Mouse (Mus musculus): ENCODE measurements at regions not wholly inside any gene's neighbourhood (a gene's known extent, or its start where the extent isn't known, plus 50 kb on each side); places are given as distances from the start of the nearest gene placed in this dataset.

- whole genome bisulfite sequencing: 44% methylated on average over 7 of the region's 7 CpGs
- H3K9me3 ChIP-seq: no peaks in the 10 kb centered on the region
- no peaks in the 10 kb centered on the region for H3K4me1 ChIP-seq
- no peaks in the 10 kb centered on the region for H3K27me3 ChIP-seq
- H3K4me2 ChIP-seq: no peak overlapping the region
- no peaks in the 10 kb centered on the region for H3K36me3 ChIP-seq
- no peak overlapping the region for H3K4me3 ChIP-seq
- H3K27ac ChIP-seq: no peak overlapping the region
- H3K9ac ChIP-seq: no peak overlapping the region
- no peak for ATAC-seq (ENCODE audit: insufficient number of reproducible peaks, low FRiP score, low TSS enrichment, low read depth)
Measured at GRCm38 (mm10) chr3:150236946-150237600, 1200.6 kb upstream of the Adgrl4 start.

DNA sequence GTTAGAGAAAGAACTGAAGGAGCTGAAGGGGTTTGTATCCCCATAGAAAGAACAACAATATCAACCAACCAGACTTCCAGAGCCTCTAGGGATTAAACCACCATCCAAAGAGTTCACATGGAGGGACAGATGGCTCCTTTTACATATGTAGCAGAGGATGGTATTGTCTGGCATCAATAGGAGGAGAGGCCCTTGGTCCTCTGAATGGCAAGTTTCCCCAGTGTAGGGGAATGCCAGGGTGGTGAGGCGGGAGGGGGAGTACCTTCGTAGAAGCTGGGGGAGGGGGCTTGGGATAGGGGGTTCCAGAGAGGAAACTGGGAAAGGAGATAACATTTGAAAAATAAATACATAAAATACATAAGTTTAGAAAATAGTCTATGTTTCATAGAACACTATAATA, 1162.6 kb upstream of the Adgrl4 start:
- 98% methylated on average over 2 of the region's 2 CpGs for WGBS
- Histone ChIP-seq H3K36me3 (no peaks in the 10 kb centered on the region), H3K4me1 (no peaks in the 10 kb centered on the region), H3K4me3 (no peak overlapping the region), H3K9me3 (no peaks in the 10 kb centered on the region), H3K27me3 (no peaks in the 10 kb centered on the region), H3K27ac (no peak overlapping the region), H3K9ac (no peak overlapping the region), H3K4me2 (no peak overlapping the region)
- no peak for ATAC-seq (ENCODE audit: insufficient number of reproducible peaks, low FRiP score, low TSS enrichment, low read depth)

- Histone ChIP-seq H3K4me1 (no peaks in the 10 kb centered on the region), H3K4me3 (no peak overlapping the region), H3K9ac (no peak overlapping the region), H3K4me2 (no peak overlapping the region), H3K27ac (no peak overlapping the region), H3K9me3 (no peaks in the 10 kb centered on the region), H3K27me3 (no peaks in the 10 kb centered on the region), H3K36me3 (no peaks in the 10 kb centered on the region)
- 47% methylated on average over 2 of the region's 2 CpGs for WGBS
- ATAC-seq (ENCODE audit: insufficient number of reproducible peaks, low FRiP score, low TSS enrichment, low read depth): no peak
Measured at GRCm38 (mm10) chr3:150296057-150296710, 1141.5 kb upstream of the Adgrl4 start.

DNA sequence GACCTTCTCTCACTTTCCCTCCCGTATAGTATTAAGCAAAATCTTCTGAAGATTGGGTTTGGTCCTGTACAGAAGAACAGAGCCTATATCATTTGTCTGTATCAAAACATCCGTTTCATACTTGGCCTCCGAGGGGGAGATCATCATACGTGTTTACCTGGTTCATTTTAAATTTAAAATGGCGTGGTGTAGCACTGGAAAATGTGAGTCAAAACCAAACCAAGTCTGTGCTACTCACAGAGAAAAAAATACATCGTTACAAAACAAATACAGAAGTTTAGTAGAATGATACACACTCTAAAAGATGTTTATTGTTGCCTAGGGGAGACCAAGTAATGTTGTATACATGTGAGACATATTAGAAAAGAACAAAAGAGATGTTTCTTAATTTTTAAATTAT, 1108.9 kb upstream of the Adgrl4 start:
- H3K4me2 ChIP-seq: no peak overlapping the region
- H3K27ac ChIP-seq: no peak overlapping the region
- no peak for ATAC-seq (ENCODE audit: insufficient number of reproducible peaks, low FRiP score, low TSS enrichment, low read depth)
- H3K27me3 ChIP-seq: no peaks in the 10 kb centered on the region
- no peak overlapping the region for H3K4me3 ChIP-seq
- H3K9me3 ChIP-seq: no peaks in the 10 kb centered on the region
- WGBS: 85% methylated on average over 6 of the region's 6 CpGs
- H3K4me1 ChIP-seq: no peaks in the 10 kb centered on the region
- H3K36me3 ChIP-seq: no peaks in the 10 kb centered on the region
- H3K9ac ChIP-seq: no peak overlapping the region

DNA sequence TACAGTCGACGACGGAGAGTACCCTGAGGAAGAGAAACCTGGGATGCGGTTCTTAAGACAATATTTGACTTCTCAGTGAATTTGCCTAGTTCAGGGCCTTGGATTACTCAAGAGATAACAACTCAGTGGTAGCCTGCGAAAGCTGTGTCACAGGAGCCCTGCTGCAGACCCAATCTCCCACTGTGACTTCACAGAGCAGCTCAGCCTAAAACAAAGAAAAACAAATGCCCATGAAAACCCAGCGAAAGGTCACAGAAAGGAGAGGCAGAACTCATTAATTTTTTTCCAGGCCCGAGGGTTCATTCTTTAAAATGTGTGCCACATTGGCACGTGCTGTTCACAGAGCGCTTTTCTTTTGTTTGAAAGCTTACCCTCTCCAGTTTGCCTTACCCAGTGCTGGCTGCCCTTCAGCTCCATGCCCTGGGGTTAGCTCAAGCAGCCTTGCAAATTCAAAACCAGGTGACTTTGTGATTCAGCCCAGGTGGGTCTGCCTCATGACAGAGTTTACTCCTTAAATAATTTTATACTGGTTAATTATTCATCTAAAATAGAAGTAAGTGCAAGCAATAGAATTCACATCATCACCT, 1085.5 kb upstream of the Adgrl4 start:
- H3K9ac ChIP-seq: no peak overlapping the region
- H3K27me3 ChIP-seq: no peaks in the 10 kb centered on the region
- no peaks in the 10 kb centered on the region for H3K9me3 ChIP-seq
- 52% methylated on average over 9 of the region's 9 CpGs for WGBS
- no peaks in the 10 kb centered on the region for H3K4me1 ChIP-seq
- no peak overlapping the region for H3K4me3 ChIP-seq
- H3K27ac ChIP-seq: no peak overlapping the region
- no peak overlapping the region for H3K4me2 ChIP-seq
- no peaks in the 10 kb centered on the region for H3K36me3 ChIP-seq
- no peak for ATAC-seq (ENCODE audit: insufficient number of reproducible peaks, low FRiP score, low TSS enrichment, low read depth)

DNA sequence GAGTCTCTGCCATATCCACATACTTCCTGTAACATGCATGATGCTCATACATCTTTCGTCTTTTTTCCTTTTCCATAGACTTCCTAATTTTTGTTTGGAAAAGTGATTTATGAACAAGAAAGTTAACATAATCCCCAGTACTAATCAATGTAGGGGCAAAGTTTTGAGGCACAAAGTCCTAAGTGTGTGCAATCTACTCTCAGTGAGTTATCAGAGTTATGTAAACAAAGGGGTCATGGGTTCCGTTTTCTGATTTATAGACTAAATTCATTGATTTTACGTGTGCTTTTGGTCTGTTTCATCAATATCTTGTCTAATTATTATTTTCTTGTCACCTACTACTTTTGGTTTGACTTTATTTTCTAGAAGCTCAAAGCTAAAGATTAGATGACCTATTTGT, 1071.9 kb upstream of the Adgrl4 start:
- H3K4me1 ChIP-seq: no peaks in the 10 kb centered on the region
- no peak overlapping the region for H3K9ac ChIP-seq
- 87% methylated on average over 3 of the region's 3 CpGs for WGBS
- no peaks in the 10 kb centered on the region for H3K36me3 ChIP-seq
- no peak overlapping the region for H3K4me2 ChIP-seq
- no peak overlapping the region for H3K4me3 ChIP-seq
- no peak for ATAC-seq (ENCODE audit: insufficient number of reproducible peaks, low FRiP score, low TSS enrichment, low read depth)
- no peaks in the 10 kb centered on the region for H3K27me3 ChIP-seq
- H3K9me3 ChIP-seq: no peaks in the 10 kb centered on the region
- no peak overlapping the region for H3K27ac ChIP-seq

- H3K9ac ChIP-seq: no peak overlapping the region
- 10% methylated on average over 1 of the region's 1 CpGs for WGBS
Measured at GRCm38 (mm10) chr3:150384996-150385627, 1052.6 kb upstream of the Adgrl4 start.

DNA sequence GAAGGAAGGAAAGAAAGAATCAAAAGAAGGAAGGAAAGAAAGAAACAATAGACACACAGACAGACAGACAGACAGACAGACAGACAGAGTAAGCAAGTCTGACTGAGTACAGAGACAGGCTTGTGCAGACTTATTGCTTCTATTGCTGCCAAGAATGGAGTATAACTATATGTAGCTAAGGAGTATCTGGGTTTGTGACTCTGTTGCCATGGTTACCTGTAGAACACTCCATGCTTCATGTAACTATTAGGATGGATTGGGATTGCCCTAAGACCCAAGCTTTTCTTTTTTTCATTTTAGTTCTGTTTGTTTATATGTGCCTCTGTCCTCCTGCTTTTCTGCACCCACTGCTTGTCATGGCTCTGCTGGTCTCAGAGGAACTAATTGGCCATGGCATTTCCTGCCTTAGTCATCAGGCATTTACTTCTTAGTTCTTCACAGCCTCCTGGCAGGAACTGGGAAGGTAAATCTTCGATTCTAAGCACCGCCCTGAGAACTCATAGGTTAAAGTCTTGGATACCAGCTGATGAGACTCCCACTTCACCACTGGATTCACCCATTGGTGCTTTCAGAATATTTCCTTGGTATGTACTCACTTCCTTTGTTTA, 1035.9 kb upstream of the Adgrl4 start:
- Histone ChIP-seq H3K4me3 (no peak overlapping the region), H3K4me1 (no peaks in the 10 kb centered on the region), H3K9ac (no peak overlapping the region), H3K36me3 (no peaks in the 10 kb centered on the region), H3K27ac (no peak overlapping the region), H3K9me3 (no peaks in the 10 kb centered on the region), H3K27me3 (no peaks in the 10 kb centered on the region), H3K4me2 (no peak overlapping the region)
- WGBS: 84% methylated on average over 2 of the region's 2 CpGs
- no peak for ATAC-seq (ENCODE audit: insufficient number of reproducible peaks, low FRiP score, low TSS enrichment, low read depth)

More at GRCm38 (mm10) chr3:150384996-150385627, 1052.6 kb upstream of the Adgrl4 start:
- no peak overlapping the region for H3K27ac ChIP-seq
- H3K9me3 ChIP-seq: no peaks in the 10 kb centered on the region
- H3K27me3 ChIP-seq: no peaks in the 10 kb centered on the region
- no peak overlapping the region for H3K4me2 ChIP-seq
- no peaks in the 10 kb centered on the region for H3K36me3 ChIP-seq
- H3K4me3 ChIP-seq: no peak overlapping the region
- no peaks in the 10 kb centered on the region for H3K4me1 ChIP-seq
- ATAC-seq (ENCODE audit: insufficient number of reproducible peaks, low FRiP score, low TSS enrichment, low read depth): no peak

DNA sequence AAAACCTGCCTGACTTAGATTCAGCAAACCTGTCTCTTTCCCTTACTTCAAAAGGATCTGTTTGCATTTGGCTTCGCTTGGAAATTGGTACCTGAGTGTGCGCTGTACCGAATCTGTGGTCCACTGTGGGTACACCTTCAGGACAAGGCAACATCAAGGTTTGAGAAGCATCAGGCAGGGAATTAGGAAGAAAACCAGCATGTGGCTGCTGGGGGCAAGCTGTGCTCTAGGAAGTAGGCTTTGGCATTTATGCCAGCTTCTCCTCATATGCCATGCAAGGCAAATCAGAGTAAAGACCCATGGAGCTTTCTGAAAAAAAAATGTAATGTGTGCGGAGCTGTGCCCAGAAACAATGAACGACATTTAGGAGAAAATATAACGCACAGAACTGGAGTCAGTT, 1031.6 kb upstream of the Adgrl4 start:
- Histone ChIP-seq H3K27ac (no peak overlapping the region), H3K36me3 (no peaks in the 10 kb centered on the region), H3K9ac (no peak overlapping the region), H3K4me2 (no peak overlapping the region), H3K9me3 (no peaks in the 10 kb centered on the region), H3K4me1 (no peaks in the 10 kb centered on the region), H3K4me3 (no peak overlapping the region), H3K27me3 (no peaks in the 10 kb centered on the region)
- no peak for ATAC-seq (ENCODE audit: insufficient number of reproducible peaks, low FRiP score, low TSS enrichment, low read depth)
- 82% methylated on average over 6 of the region's 6 CpGs for WGBS

DNA sequence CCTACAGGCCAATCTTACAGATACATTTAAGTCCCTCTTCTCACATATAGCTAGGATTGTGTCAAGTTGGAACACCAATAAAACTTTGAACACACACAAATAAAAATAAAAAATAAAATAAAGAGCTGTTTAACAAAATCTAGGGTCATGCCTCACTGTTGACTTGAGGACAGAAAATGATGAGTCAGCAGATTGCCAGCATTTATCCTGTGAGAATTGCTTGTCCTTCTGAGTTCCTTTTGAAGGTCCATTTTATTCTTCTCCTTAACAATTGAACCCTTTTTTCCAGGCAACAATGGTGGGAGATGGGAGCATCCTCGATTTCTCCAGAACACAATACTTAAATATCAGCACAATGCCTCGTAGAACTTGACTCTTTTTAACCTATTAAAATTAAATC, 1022.4 kb upstream of the Adgrl4 start:
- 87% methylated on average over 2 of the region's 2 CpGs for WGBS
- H3K27me3 ChIP-seq: no peaks in the 10 kb centered on the region
- no peak overlapping the region for H3K4me3 ChIP-seq
- H3K4me1 ChIP-seq: no peaks in the 10 kb centered on the region
- no peak for ATAC-seq (ENCODE audit: insufficient number of reproducible peaks, low FRiP score, low TSS enrichment, low read depth)
- no peaks in the 10 kb centered on the region for H3K36me3 ChIP-seq
- H3K9me3 ChIP-seq: no peaks in the 10 kb centered on the region
- no peak overlapping the region for H3K27ac ChIP-seq
- H3K9ac ChIP-seq: no peak overlapping the region
- no peak overlapping the region for H3K4me2 ChIP-seq

DNA sequence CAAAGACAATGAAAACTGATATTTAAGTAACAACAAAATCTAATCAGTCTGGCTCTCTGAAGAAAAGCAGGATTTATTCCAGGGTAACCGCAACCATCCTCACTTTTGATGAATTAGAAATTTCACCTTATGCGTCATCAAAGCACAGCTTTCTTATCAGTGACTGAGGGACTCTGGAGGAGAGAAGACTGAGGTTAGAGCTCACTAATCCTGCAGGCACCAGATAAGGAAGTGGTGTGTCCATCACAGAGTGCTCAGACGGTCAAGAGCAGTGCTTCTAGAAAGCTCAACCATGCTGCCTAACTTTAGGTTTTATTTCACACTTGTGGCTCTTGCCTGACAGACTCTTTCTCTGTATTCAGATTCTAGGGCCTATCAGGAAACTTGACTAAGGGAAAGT, 1021.2 kb upstream of the Adgrl4 start:
- no peaks in the 10 kb centered on the region for H3K36me3 ChIP-seq
- H3K27ac ChIP-seq: no peak overlapping the region
- no peaks in the 10 kb centered on the region for H3K9me3 ChIP-seq
- no peaks in the 10 kb centered on the region for H3K4me1 ChIP-seq
- 83% methylated on average over 3 of the region's 3 CpGs for WGBS
- no peak overlapping the region for H3K9ac ChIP-seq
- H3K4me3 ChIP-seq: no peak overlapping the region
- H3K27me3 ChIP-seq: no peaks in the 10 kb centered on the region
- ATAC-seq (ENCODE audit: insufficient number of reproducible peaks, low FRiP score, low TSS enrichment, low read depth): no peak
- no peak overlapping the region for H3K4me2 ChIP-seq

GRCm38 (mm10) chr3:150427965-150428364, 1009.7 kb upstream of the Adgrl4 start:
- no peaks in the 10 kb centered on the region for H3K27me3 ChIP-seq
- WGBS: 93% methylated on average over 5 of the region's 5 CpGs
- ATAC-seq (ENCODE audit: insufficient number of reproducible peaks, low FRiP score, low TSS enrichment, low read depth): no peak
- no peak overlapping the region for H3K4me2 ChIP-seq
- H3K4me3 ChIP-seq: no peak overlapping the region
- no peaks in the 10 kb centered on the region for H3K36me3 ChIP-seq
- no peak overlapping the region for H3K27ac ChIP-seq
- H3K9me3 ChIP-seq: no peaks in the 10 kb centered on the region
- H3K9ac ChIP-seq: no peak overlapping the region
- H3K4me1 ChIP-seq: no peaks in the 10 kb centered on the region

All from limb, embryonic 15.5 days (tissue).